Mouse (Mus musculus): ENCODE results near the gene Akap2.

Akap2 gene

GRCm38 (mm10) chr4:57798286-57799018, 81.0 kb downstream of the Akap2 start:
- no peak for DNase-seq

GRCm38 (mm10) chr4:57799297-57799696, 81.8 kb downstream of the Akap2 start:
- DNase-seq, result no peak

GRCm38 (mm10) chr4:57801239-57801638, 83.8 kb downstream of the Akap2 start:
- DNase-seq, result peak in 1 of 2 experiments; percentile 36

- DNase-seq, result no peak
Measured at GRCm38 (mm10) chr4:57801986-57802385, 84.5 kb downstream of the Akap2 start.

- DNase-seq, result no peak
Measured at GRCm38 (mm10) chr4:57802411-57802810, 85.0 kb downstream of the Akap2 start.

GRCm38 (mm10) chr4:57804902-57805301, 87.4 kb downstream of the Akap2 start:
- no peak for DNase-seq

GRCm38 (mm10) chr4:57809449-57809848, 92.0 kb downstream of the Akap2 start:
- DNase-seq, result no peak

- no peak for DNase-seq
Measured at GRCm38 (mm10) chr4:57812075-57812474, 94.6 kb downstream of the Akap2 start.

GRCm38 (mm10) chr4:57812916-57813575, 95.6 kb downstream of the Akap2 start:
- peak; percentile 46 to 83 for DNase-seq

GRCm38 (mm10) chr4:57813576-57813945, 96.1 kb downstream of the Akap2 start:
- no peak for DNase-seq

- no peak for DNase-seq
Measured at GRCm38 (mm10) chr4:57815355-57815754, 97.9 kb downstream of the Akap2 start.

- DNase-seq, result no peak
Measured at GRCm38 (mm10) chr4:57816146-57816545, 98.7 kb downstream of the Akap2 start.

- no peak for DNase-seq
Measured at GRCm38 (mm10) chr4:57820839-57821374, 103.5 kb downstream of the Akap2 start.

- no peak for DNase-seq
Measured at GRCm38 (mm10) chr4:57821556-57822356, 104.3 kb downstream of the Akap2 start.

- no peak for DNase-seq
Measured at GRCm38 (mm10) chr4:57822641-57823040, 105.2 kb downstream of the Akap2 start.

- no peak for DNase-seq
Measured at GRCm38 (mm10) chr4:57824626-57825240, 107.3 kb downstream of the Akap2 start.

- DNase-seq, result no peak
Measured at GRCm38 (mm10) chr4:57826272-57826671, 108.8 kb downstream of the Akap2 start.

- no peak for DNase-seq
Measured at GRCm38 (mm10) chr4:57829131-57829530, 111.7 kb downstream of the Akap2 start.

GRCm38 (mm10) chr4:57829740-57830139, 112.3 kb downstream of the Akap2 start:
- DNase-seq, result no peak

- DNase-seq, result peak in 1 of 2 experiments; percentile 10
Measured at GRCm38 (mm10) chr4:57832318-57832717, 114.9 kb downstream of the Akap2 start.

- DNase-seq, result no peak
Measured at GRCm38 (mm10) chr4:57833060-57833459, 115.6 kb downstream of the Akap2 start.

- peak in 1 of 2 experiments; percentile 66 for DNase-seq
Measured at GRCm38 (mm10) chr4:57834141-57834540, 116.7 kb downstream of the Akap2 start.

- DNase-seq, result no peak
Measured at GRCm38 (mm10) chr4:57837089-57837488, 119.6 kb downstream of the Akap2 start.
